Mouse (Mus musculus): Measurements from ENCODE around the gene Olfr393. TPM values are rescaled to one million over a fixed set of nuclear protein-coding genes. Genes with fewer than 3 reads are reported as not detected.

Olfr393 gene
- not detected in 2 replicates for polyA plus RNA-seq (2012; rRNA removed)

DNA sequence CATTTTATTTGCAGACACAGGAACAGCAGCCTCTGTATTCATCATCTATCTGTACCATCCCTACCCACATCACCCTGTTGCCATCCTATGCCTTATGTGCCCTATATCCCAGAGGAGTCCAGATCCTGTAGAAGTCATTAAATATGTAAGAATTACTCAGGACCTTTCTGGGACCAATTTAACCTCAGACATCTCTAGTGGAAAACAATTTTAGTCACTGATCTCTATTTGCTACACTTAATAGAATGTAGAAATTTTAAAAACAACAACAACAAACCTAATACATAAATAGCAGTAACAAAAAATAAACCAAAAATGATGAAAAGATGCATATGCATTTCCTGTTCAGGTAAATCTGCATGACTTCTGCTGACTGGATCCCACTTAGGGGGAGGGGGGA is at the start of gene Olfr393:
TSS of gene Olfr393 (minus strand) at position 101 of the 400 bp plus-strand sequence.
- TF ChIP-seq POLR2A (IDR thresholded peaks at IDR 0.05; ENCODE audit: borderline replicate concordance, extremely low read depth, insufficient read depth, insufficient read length, poor library complexity, severe bottlenecking) (no peak), CTCF (IDR thresholded peaks at IDR 0.05; ENCODE audit: borderline replicate concordance, extremely low read depth, insufficient read depth, insufficient read length) (no peak)
- no peak for DNase-seq (ENCODE audit: low read depth)

DNA sequence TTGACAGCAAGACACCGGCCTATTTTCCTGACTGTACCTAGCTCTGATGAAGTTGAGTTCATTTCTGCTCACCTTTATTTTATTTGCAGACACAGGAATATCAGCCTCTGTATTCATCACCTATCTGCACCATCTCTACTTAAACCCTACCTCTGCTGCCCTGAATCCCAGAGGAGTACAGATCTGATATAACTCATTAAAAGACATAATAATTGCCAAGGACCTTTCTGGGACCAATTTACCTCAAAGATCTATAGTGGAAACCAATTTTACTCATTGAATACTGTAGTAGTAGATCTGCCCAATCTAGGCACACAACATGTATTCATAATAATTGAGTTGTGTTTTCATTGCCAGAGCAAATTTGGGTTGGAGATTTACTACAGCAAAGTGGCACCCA is 39.4 kb upstream of the Olfr393 start, which contains the start of gene Olfr394:
TSS of gene Olfr394 (minus strand) at position 101 of the 400 bp plus-strand sequence.
- TF ChIP-seq POLR2A (IDR thresholded peaks at IDR 0.05; ENCODE audit: borderline replicate concordance, extremely low read depth, insufficient read depth, insufficient read length, poor library complexity, severe bottlenecking) (no peak), CTCF (IDR thresholded peaks at IDR 0.05; ENCODE audit: borderline replicate concordance, extremely low read depth, insufficient read depth, insufficient read length) (no peak)
- no peak for DNase-seq (ENCODE audit: low read depth)

DNA sequence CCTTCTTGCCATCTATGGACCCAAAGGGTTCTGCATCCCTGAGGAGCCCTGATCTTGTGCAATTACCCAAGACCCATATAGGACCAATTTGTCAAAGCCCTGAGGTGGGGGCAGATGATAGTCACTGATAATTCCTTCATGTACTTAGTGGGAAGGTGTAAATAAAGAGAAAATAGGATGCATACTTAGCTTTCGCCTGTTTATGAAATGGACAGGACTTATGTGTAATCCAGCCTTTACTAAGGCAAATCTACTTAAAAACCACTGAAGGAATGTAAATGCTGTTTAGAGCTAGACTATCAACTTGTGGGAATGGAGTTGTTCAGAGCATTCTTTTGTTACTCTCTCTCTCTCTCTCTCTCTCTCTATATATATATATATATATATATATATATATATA is 34.3 kb downstream of the Olfr393 start, which contains the start of gene Olfr392:
TSS of gene Olfr392 (minus strand) at position 101 of the 400 bp plus-strand sequence.
- DNase-seq (ENCODE audit: low read depth) = no peak
- no peak for TF ChIP-seq CTCF (IDR thresholded peaks at IDR 0.05; ENCODE audit: borderline replicate concordance, extremely low read depth, insufficient read depth, insufficient read length)
- TF ChIP-seq POLR2A (IDR thresholded peaks at IDR 0.05; ENCODE audit: borderline replicate concordance, extremely low read depth, insufficient read depth, insufficient read length, poor library complexity, severe bottlenecking) = no peak

DNA sequence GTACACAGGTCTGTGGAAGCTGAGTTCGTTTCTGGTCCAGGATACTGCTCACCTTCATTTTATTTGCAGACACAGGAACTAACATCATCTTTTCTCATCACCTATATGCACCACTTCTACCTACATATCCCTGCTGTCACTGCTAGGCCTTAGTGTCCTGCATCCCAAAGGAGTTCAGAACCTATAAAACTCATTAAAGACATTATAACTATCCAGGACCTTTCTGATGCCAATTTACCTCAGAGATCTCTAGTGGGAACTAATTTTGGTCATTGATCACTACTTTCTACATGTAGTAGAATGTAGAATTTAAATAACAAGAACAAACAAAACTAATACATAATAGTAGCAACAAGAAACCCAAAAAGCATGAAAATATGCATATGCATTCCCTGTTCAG is 48.3 kb downstream of the Olfr393 start, which contains the start of gene Olfr391-ps:
TSS of gene Olfr391-ps (minus strand) at position 101 of the 400 bp plus-strand sequence.
- DNase-seq (ENCODE audit: low read depth) = no peak
- TF ChIP-seq POLR2A (IDR thresholded peaks at IDR 0.05; ENCODE audit: borderline replicate concordance, extremely low read depth, insufficient read depth, insufficient read length, poor library complexity, severe bottlenecking) (no peak), CTCF (IDR thresholded peaks at IDR 0.05; ENCODE audit: borderline replicate concordance, extremely low read depth, insufficient read depth, insufficient read length) (no peak)

Other genes starting within 250 kb of the Olfr393 start
- gene Zfp735, start 162.7 kb downstream of the Olfr393 start, polyA plus RNA-seq (2012; rRNA removed) = not detected in 2 replicates
- gene Olfr389, start 70.7 kb downstream of the Olfr393 start, polyA plus RNA-seq (2012; rRNA removed) = not detected in 2 replicates
- gene Olfr390, start 68.5 kb downstream of the Olfr393 start, polyA plus RNA-seq (2012; rRNA removed) = not detected in 2 replicates
- not detected in 2 replicates for gene Olfr391-ps, start 48.4 kb downstream of the Olfr393 start, polyA plus RNA-seq (2012; rRNA removed)
- not detected in 2 replicates for gene Olfr392, start 34.4 kb downstream of the Olfr393 start, polyA plus RNA-seq (2012; rRNA removed)
- gene Olfr394, start 39.3 kb upstream of the Olfr393 start, polyA plus RNA-seq (2012; rRNA removed) = not detected in 2 replicates
- gene Olfr395, start 57.8 kb upstream of the Olfr393 start, polyA plus RNA-seq (2012; rRNA removed) = not detected in 2 replicates
- gene Olfr23, start 85.2 kb upstream of the Olfr393 start, polyA plus RNA-seq (2012; rRNA removed) = not detected in 2 replicates
- gene Olfr397, start 109.4 kb upstream of the Olfr393 start, polyA plus RNA-seq (2012; rRNA removed) = not detected in 2 replicates
- not detected in 2 replicates for gene Olfr398, start 139.0 kb upstream of the Olfr393 start, polyA plus RNA-seq (2012; rRNA removed)
- gene Olfr139, start 205.1 kb upstream of the Olfr393 start, polyA plus RNA-seq (2012; rRNA removed) = not detected in 2 replicates
- gene Olfr399, start 205.2 kb upstream of the Olfr393 start, polyA plus RNA-seq (2012; rRNA removed) = not detected in 2 replicates
- gene Zfp616, start 218.5 kb upstream of the Olfr393 start, polyA plus RNA-seq (2012; rRNA removed) = not detected in 2 replicates